In the genomic region with DNA sequence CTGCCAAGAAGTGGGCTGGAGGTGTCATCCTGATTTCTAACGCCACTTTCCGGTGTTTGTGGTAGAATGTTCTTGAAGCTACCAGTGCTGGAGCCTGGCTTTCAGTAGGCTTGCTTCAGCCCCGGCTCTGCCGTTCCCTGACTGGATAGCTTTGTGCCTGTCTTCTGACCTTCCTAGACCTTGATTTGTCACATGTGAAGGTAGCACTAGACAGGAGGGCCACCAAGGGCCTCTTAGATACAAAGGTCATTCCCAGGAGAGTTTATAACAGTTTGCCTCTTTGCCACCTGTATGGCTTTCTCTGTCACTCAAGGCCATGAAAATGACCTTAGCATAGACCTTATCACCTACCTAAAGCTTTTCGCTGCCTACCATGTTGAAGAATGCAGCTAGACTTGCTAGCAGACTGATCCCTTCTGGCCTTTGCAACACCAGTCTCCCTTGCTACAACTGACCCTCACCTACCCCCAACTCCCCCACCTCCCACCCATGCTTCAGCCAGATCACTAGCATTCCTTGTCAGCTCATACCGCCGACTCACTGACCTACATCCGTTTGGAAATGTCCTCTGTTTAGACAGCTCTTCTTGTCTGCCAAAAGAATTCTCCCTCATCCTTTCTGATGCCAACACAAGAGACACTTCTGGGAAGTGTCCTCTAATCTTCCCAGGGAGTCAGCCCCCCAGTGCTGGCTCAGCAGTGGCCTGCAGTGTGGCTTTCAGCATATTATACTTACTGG, we compare ENCODE assay signal across 12 mouse cellular contexts.
DNase-seq lines count a peak whose midpoint lies in the region; ATAC-seq and TF ChIP-seq lines count a peak whose summit lies in the region.
"Had no signal": no experiment of that assay in that cellular context is flagged by ENCODE, and none has a peak within 500 bp of the region (broad histone marks: within the 10 kb centered on the region; RNA-seq: fewer than 3 reads in every experiment).

No protein-coding gene starts in this region.

- H3K36me3 ChIP-seq in heart, embryonic 14.5 days (ENCODE audit: control insufficient read depth, insufficient read depth, low read length), result no peaks in the 10 kb centered on the region
- no peaks in the 10 kb centered on the region for H3K36me3 ChIP-seq in embryonic facial prominence, embryonic 10.5 days (replicated peaks)
- H3K36me3 ChIP-seq: hindbrain, embryonic 15.5 days had no signal

- H3K4me3 ChIP-seq in heart, embryonic 14.5 days (ENCODE audit: control insufficient read depth in 1 of 2, insufficient read depth in 1 of 2, low read depth in 1 of 2, low read length in 2 of 2), result no peak overlapping the region
- H3K4me3 ChIP-seq in layer of hippocampus, adult 2 months, result no peak overlapping the region
- H3K4me3 ChIP-seq in embryonic facial prominence, embryonic 10.5 days, result no peak overlapping the region
- H3K4me3 ChIP-seq: hindbrain, embryonic 15.5 days had no signal

- 52% methylated on average over 8 of the region's 8 CpGs for WGBS in heart, embryonic 14.5 days
- WGBS in embryonic facial prominence, embryonic 10.5 days, result 88% methylated on average over 8 of the region's 8 CpGs

- no peak overlapping the region for H3K4me2 ChIP-seq in heart, embryonic 14.5 days (ENCODE audit: low read length)
- H3K4me2 ChIP-seq: hindbrain, embryonic 15.5 days; liver, embryonic 11.5 days had no signal

- ATAC-seq in heart, embryonic 14.5 days (ENCODE audit: insufficient number of reproducible peaks, insufficient read depth, low FRiP score, low read depth), result peak; percentile 45; the same call in 1 of the 2 replicates
- ATAC-seq in erythroid progenitor cell, adult 5-6 weeks (replicated peaks; ENCODE audit: low FRiP score, poor library complexity, severe bottlenecking), result no peak

- H3K27me3 ChIP-seq in heart, embryonic 14.5 days (ENCODE audit: control insufficient read depth, insufficient read depth, low read length), result no peaks in the 10 kb centered on the region
- no peaks in the 10 kb centered on the region for H3K27me3 ChIP-seq in embryonic facial prominence, embryonic 10.5 days (replicated peaks; ENCODE audit: low read depth, poor library complexity, severe bottlenecking)
- H3K27me3 ChIP-seq: hindbrain, embryonic 15.5 days had no signal

- TF ChIP-seq CTCF in layer of hippocampus, adult 2 months (conservative IDR thresholded peaks at IDR 0.05), result no peak

- H3K9ac ChIP-seq in heart, embryonic 14.5 days (ENCODE audit: low read length), result no peak overlapping the region; the same call in 1 of the 2 replicates
- H3K9ac ChIP-seq: hindbrain, embryonic 15.5 days had no signal

- H3K4me1 ChIP-seq in heart, embryonic 14.5 days (ENCODE audit: control insufficient read depth in 2 of 2, insufficient read depth in 2 of 2, low read length in 2 of 2), result peaks cover 40 to 45% of the 10 kb centered on the region in 2 experiments
- H3K4me1 ChIP-seq in embryonic facial prominence, embryonic 10.5 days, result peaks cover 33% of the 10 kb centered on the region

- H3K9me3 ChIP-seq in heart, embryonic 14.5 days (ENCODE audit: control insufficient read depth, low read length), result no peaks in the 10 kb centered on the region
- H3K9me3 ChIP-seq in embryonic facial prominence, embryonic 10.5 days, result no peaks in the 10 kb centered on the region
- H3K9me3 ChIP-seq: hindbrain, embryonic 15.5 days had no signal

- DNase-seq in heart, postnatal 4 days, result no peak
- DNase-seq in layer of hippocampus, adult 2 months (ENCODE audit: low spot score in 2 of 2), result no peak
- no peak for DNase-seq in layer of hippocampus, adult 18-20 months (ENCODE audit: low spot score in 2 of 2)
- no peak for DNase-seq in embryonic facial prominence, embryonic 10.5 days (ENCODE audit: low spot score)
- peak; percentile 19 for DNase-seq in lung, postnatal 14 days
- no peak for DNase-seq in spleen, adult 18-20 months
- DNase-seq: midbrain, embryonic 14.5 days; thymus, adult 18-20 months had no signal

- peak overlapping the region; percentile 70 to 81 for H3K27ac ChIP-seq in heart, embryonic 14.5 days (replicated peaks in 1 of 2; ENCODE audit: control insufficient read depth in 1 of 2, insufficient read depth in 1 of 2, low read depth in 2 of 2, low read length in 2 of 2)
- peak overlapping the region; percentile 62 for H3K27ac ChIP-seq in layer of hippocampus, adult 2 months
- H3K27ac ChIP-seq in embryonic facial prominence, embryonic 10.5 days (replicated peaks), result 0 out of 2 replicates have a peak overlapping the region, but pooled peaks have one; percentile 7

Comparison
In these comparisons a context has a peak if more than half of its experiments do, and no peak if none do; other contexts are left out.
1. H3K27ac ChIP-seq: peak in every context shown above with its lines; median percentile 76 in heart, embryonic 14.5 days; 62 in layer of hippocampus, adult 2 months; 7 in embryonic facial prominence, embryonic 10.5 days.